Mouse (Mus musculus): ENCODE data around the gene Btbd2. TPM values are rescaled to one million over a fixed set of nuclear protein-coding genes. Genes with fewer than 3 reads are reported as not detected.
"Not testable (repeated sequence)": the region's sequence is repeated elsewhere in the genome, so short reads cannot be mapped to it uniquely, and the experiment has no call there.

The Btbd2 gene
- polyA plus RNA-seq, 1 experiment = not detected

DNA sequence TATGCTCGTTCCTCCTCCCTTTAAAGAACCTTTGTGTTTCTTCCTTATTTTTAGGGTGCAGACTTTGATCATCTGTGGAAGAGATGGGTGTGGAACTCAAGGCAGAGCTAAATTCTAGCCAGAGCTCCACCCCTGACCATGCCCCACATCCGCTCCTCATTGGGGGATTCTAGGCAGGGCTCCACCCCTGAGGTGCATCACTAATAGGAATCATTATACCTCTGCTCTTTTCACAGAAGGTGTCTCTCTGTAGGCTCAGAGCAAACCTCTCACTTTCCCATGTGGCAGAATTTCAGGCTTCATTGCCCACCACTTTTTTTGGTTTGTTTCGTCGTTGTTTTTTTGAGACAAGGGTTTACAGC lies 2.0 kb upstream of the Btbd2 start:
- Histone ChIP-seq H3K4me1 (ENCODE audit: control insufficient read depth, insufficient read depth, low read length) (peaks cover 33% of the 10 kb centered on the region), H3K27ac (ENCODE audit: insufficient read depth, low read depth, low read length) (peak overlapping the region; percentile 19; the same call in 1 of the 2 replicates), H3K4me3 (ENCODE audit: insufficient read depth, low read depth, low read length) (no peak overlapping the region)
- no peak for TF ChIP-seq POLR2A (IDR thresholded peaks at IDR 0.05; ENCODE audit: insufficient read depth, low read depth, low read length)
- no peak for TF ChIP-seq CTCF (IDR thresholded peaks at IDR 0.05; ENCODE audit: insufficient read depth, low read depth, low read length)
- WGBS = 48% methylated on average over 4 of the region's 4 CpGs

DNA sequence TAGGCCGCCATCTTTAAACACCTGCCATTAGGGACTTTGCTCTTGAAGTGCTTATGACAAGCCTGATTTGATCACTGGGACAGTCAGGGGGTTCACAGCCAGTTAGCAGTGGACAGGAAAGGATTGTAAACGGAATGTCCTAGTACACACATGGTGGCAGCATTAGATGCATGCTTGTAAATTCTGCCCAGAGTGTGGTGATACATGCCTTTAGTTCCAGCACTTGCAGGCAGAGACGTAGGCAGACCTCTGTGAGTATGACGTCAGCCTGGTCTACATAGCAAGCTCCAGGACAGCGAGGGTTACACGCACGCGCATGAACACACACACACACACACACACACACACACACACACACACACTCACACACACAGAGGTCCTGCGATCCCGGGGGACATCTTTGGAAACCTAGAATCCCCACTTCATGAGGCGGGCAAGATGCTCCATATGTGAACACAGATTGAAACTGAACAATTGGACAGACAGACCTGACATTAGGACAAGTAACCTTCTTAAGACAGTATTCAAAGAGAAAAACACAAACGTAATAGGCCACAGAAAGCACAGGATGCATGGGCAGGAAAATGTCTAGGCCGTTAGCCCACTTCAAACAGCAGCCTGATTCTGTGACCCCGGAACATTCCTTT lies 1.4 kb upstream of the Btbd2 start:
- 77% methylated on average over 14 of the region's 14 CpGs for WGBS
- Histone ChIP-seq H3K4me1 (ENCODE audit: control insufficient read depth, insufficient read depth, low read length) (peaks cover 37% of the 10 kb centered on the region), H3K4me3 (ENCODE audit: insufficient read depth, low read depth, low read length) (no peak overlapping the region), H3K27ac (ENCODE audit: insufficient read depth, low read depth, low read length) (no peak overlapping the region; the same call in 1 of the 2 replicates)
- TF ChIP-seq CTCF (IDR thresholded peaks at IDR 0.05; ENCODE audit: insufficient read depth, low read depth, low read length) (no peak), POLR2A (IDR thresholded peaks at IDR 0.05; ENCODE audit: insufficient read depth, low read depth, low read length) (no peak)

DNA sequence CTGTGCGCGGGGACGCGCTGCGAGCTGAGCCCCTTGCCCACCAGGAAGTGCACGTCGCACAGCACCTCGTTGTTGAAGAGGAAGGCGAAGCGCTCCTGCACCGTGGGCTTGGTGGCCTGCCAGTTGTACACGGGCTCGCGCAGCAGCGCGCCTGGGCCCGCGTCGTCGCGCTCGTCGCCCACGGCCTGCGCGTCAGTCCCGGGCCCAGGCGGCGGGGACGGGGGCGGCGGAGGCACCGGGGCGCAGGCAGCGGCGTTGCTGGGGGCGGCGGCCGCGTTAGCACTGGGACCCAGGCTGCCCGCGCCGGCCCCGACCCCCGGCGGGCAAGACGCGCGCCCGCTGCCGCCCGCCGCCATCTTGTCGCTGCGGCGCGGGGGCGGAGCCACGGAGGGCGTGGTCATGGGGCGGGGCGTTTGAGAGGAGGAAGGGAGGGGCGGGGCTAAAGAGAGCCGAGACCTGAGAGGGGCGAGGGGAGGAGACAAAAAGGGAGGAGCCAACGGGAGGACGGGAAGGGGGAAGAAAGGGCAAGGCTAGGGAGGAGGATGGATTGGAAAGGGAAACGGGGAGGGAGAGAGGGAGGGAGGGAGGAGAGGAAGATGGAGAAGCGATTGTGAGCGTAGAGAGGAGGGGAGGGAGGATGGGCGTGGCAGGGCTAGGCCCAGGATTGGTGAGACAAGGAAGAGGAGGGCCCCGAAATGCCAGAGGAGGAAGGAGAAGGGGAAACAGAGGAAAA lies 575 bp downstream of the Btbd2 start:
- no peak for TF ChIP-seq CTCF (IDR thresholded peaks at IDR 0.05; ENCODE audit: insufficient read depth, low read depth, low read length)
- peak; percentile 54; the same call in 1 of the 2 replicates for TF ChIP-seq POLR2A (IDR thresholded peaks at IDR 0.05; ENCODE audit: insufficient read depth, low read depth, low read length)
- Histone ChIP-seq H3K4me1 (ENCODE audit: control insufficient read depth, insufficient read depth, low read length) (peaks cover 44% of the 10 kb centered on the region), H3K27ac (ENCODE audit: insufficient read depth, low read depth, low read length) (peak overlapping the region; percentile 95), H3K4me3 (ENCODE audit: insufficient read depth, low read depth, low read length) (peak overlapping the region; percentile 59)
- under 1% methylated on average over 71 of the region's 72 CpGs for WGBS

GRCm38 (mm10) chr10:80655406-80656129 lies 1.3 kb downstream of the Btbd2 start:
- Histone ChIP-seq H3K27ac (ENCODE audit: insufficient read depth, low read depth, low read length) (no peak overlapping the region), H3K4me1 (ENCODE audit: control insufficient read depth, insufficient read depth, low read length) (peaks cover 45% of the 10 kb centered on the region), H3K4me3 (ENCODE audit: insufficient read depth, low read depth, low read length) (peak overlapping the region; percentile 59)
- WGBS = 1% methylated on average over 12 of the region's 12 CpGs
- TF ChIP-seq POLR2A (IDR thresholded peaks at IDR 0.05; ENCODE audit: insufficient read depth, low read depth, low read length) = no peak

DNA sequence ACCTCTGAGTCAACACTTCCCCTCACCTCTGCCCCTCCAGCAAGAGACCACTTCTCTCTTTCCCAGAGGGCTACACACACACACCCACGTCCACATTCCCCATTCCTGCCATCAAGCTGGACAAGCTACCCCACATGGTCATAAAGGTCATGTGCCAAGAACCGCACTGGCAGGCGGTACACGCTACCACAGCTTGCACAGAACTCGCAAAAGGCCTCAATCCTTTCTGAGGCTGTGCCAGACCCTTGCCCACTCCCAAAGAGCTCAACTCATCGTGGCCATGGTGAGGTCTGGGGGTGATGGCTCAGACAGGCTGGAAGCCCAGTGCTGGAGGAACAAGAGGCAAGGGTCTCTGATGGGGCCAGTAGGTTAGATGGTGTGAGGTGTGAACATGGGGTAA lies 2.0 kb downstream of the Btbd2 start:
- WGBS = 37% methylated on average over 6 of the region's 6 CpGs
- TF ChIP-seq POLR2A (IDR thresholded peaks at IDR 0.05; ENCODE audit: insufficient read depth, low read depth, low read length) = no peak
- TF ChIP-seq CTCF (IDR thresholded peaks at IDR 0.05; ENCODE audit: insufficient read depth, low read depth, low read length) = no peak
- Histone ChIP-seq H3K27ac (ENCODE audit: insufficient read depth, low read depth, low read length) (no peak overlapping the region), H3K4me3 (ENCODE audit: insufficient read depth, low read depth, low read length) (peak overlapping the region; percentile 21; the same call in 1 of the 2 replicates), H3K4me1 (ENCODE audit: control insufficient read depth, insufficient read depth, low read length) (peaks cover 52% of the 10 kb centered on the region)

DNA sequence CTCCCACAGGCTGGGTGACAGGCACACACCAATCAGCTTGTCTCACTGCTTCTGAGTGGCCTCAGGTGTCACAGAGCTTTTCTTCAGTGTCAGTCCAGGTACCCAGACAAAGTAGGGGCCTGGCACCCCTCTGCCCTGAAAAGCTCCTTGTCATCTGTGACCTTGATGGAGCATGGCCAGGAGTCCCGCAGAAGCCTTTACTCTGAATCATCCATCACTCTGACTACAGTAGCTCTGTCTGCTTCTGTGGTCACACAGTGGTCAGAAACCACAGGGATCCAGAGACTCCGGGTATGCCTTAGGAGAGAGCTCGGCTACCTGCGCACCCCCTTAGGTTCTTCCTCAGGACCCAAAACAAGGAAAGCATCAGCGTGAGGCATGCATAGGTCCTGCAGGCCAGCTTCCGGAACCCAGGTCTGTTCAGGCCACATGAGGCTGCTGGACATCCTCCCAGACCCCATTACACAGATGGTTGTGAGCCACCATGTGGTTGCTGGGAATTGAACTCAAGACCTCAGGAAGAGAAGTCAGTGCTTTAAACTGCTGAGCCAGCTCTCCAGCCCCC lies 3.6 kb downstream of the Btbd2 start:
- WGBS = 83% methylated on average over 6 of the region's 6 CpGs
- no peak overlapping the region for H3K27ac ChIP-seq (ENCODE audit: insufficient read depth, low read depth, low read length)
- H3K4me3 ChIP-seq (ENCODE audit: insufficient read depth, low read depth, low read length) = no peak overlapping the region
- no peak for TF ChIP-seq CTCF (IDR thresholded peaks at IDR 0.05; ENCODE audit: insufficient read depth, low read depth, low read length)
- no peak for TF ChIP-seq POLR2A (IDR thresholded peaks at IDR 0.05; ENCODE audit: insufficient read depth, low read depth, low read length)
- peaks cover 47% of the 10 kb centered on the region for H3K4me1 ChIP-seq (ENCODE audit: control insufficient read depth, insufficient read depth, low read length)

DNA sequence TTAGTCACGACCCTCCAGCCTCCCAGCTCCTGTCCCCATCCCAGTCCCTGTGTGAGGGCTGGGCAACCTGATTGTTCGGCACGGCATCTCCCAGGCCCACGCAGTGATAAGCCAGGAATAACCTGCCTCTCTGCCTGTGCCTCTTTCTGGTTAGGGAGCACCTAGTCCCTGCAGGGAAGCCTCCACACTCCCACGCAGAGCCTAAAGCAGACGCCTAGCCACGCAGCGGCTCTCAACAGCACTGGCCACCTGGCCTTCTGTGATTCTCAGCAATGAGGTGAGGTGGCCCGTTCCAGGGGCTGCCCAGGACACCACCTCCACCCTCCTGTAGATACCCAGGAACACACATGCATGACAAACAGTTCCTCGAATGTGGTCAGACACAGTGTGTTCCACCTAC lies 6.5 kb downstream of the Btbd2 start:
- 67% methylated on average over 10 of the region's 10 CpGs for WGBS
- H3K27ac ChIP-seq (ENCODE audit: insufficient read depth, low read depth, low read length) = no peak overlapping the region

DNA sequence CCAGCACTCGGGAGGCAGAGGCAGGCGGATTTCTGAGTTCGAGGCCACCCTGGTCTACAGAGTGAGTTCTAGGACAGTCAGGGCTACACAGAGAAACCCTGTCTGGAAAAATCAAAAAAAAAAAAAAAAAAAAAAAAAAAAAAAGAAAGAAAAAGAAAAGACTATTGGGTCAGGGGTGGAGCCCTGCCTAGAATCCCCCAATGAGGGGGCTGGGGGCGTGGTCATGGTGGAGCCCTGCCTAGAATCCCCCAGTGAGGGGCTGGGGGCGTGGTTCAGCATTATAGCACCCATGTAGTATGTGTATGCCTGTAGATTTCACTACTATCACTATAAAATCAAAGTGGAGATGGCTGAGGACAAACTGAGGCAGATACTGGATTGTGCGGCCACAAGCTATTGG lies 7.0 kb downstream of the Btbd2 start:
- 90% methylated on average over 6 of the region's 6 CpGs for WGBS
- peaks cover 27% of the 10 kb centered on the region for H3K4me1 ChIP-seq (ENCODE audit: control insufficient read depth, insufficient read depth, low read length)
- H3K27ac ChIP-seq (ENCODE audit: insufficient read depth, low read depth, low read length); H3K4me3 ChIP-seq (ENCODE audit: insufficient read depth, low read depth, low read length): not testable (repeated sequence)

More for the DNA sequence above, 6.5 kb downstream of the Btbd2 start:
- Histone ChIP-seq H3K4me3 (ENCODE audit: insufficient read depth, low read depth, low read length) (no peak overlapping the region), H3K4me1 (ENCODE audit: control insufficient read depth, insufficient read depth, low read length) (peaks cover 32% of the 10 kb centered on the region)
- TF ChIP-seq CTCF (IDR thresholded peaks at IDR 0.05; ENCODE audit: insufficient read depth, low read depth, low read length) (no peak), POLR2A (IDR thresholded peaks at IDR 0.05; ENCODE audit: insufficient read depth, low read depth, low read length) (no peak)

DNA sequence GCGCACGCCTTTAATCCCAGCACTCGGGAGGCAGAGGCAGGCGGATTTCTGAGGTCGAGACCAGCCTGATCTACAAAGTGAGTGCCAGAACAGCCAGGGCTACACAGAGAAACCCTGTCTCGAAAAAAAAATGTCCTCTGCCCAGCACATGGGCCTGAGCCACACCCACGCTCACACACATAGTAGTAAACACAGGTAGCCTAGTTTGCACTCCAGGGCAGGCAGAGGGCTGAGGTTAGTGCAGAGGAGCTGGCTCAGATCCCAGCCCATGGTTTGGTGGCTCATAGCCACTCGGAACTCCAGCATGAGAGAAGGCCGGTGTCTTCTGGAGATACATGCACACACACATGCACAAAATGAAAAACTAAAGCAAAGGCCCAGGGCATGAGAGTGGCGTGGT lies 9.9 kb downstream of the Btbd2 start:
- TF ChIP-seq CTCF (IDR thresholded peaks at IDR 0.05; ENCODE audit: insufficient read depth, low read depth, low read length) = no peak
- TF ChIP-seq POLR2A (IDR thresholded peaks at IDR 0.05; ENCODE audit: insufficient read depth, low read depth, low read length) = no peak
- WGBS = 93% methylated on average over 10 of the region's 10 CpGs
- Histone ChIP-seq H3K27ac (ENCODE audit: insufficient read depth, low read depth, low read length) (no peak overlapping the region), H3K4me1 (ENCODE audit: control insufficient read depth, insufficient read depth, low read length) (peaks cover 18% of the 10 kb centered on the region), H3K4me3 (ENCODE audit: insufficient read depth, low read depth, low read length) (no peak overlapping the region)

Measured in olfactory bulb, adult 2 months (tissue).